Mouse (Mus musculus): ENCODE results near the gene Arhgap4. TPM values are rescaled to one million over a fixed set of nuclear protein-coding genes. Genes with fewer than 3 reads are reported as not detected.

Gene Arhgap4
- polyA plus RNA-seq, 1 experiment from 2014 or later: 2.3 TPM

DNA sequence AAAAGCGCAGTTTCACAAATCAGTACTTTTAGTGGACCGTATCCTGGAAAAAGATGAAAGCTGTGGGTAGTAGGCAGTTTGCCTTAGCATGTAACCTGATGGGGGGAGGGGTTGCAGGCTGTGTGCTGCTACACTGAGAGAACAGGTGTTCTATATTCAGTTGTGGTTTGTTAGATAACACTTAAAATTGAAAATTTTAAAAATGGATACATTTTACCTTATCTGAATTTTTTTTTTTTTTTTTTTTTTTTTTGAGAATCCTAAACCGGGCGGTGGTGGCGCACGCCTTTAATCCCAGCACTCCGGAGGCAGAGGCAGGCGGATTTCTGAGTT is 846 bp upstream of the Arhgap4 start:
- peak; percentile 10 for DNase-seq (ENCODE audit: low spot score)
- Histone ChIP-seq H3K36me3 (ENCODE audit: control insufficient read depth, insufficient read depth, low read length) (peaks cover 15% of the 10 kb centered on the region; the same call in 1 of the 2 replicates), H3K4me3 (ENCODE audit: low read depth, low read length) (peak overlapping the region; percentile 59), H3K9me3 (ENCODE audit: control insufficient read depth, low read length) (no peaks in the 10 kb centered on the region), H3K27me3 (replicated peaks; ENCODE audit: control insufficient read depth, insufficient read depth, low read length) (no peaks in the 10 kb centered on the region), H3K9ac (ENCODE audit: low read depth, low read length) (peak overlapping the region; percentile 73), H3K4me1 (ENCODE audit: control insufficient read depth, insufficient read depth, low read length) (no peaks in the 10 kb centered on the region), H3K27ac (replicated peaks; ENCODE audit: low read depth, low read length) (no peak overlapping the region), H3K4me2 (ENCODE audit: low read depth, low read length) (peak overlapping the region; percentile 68)
- 76% methylated on average over 8 of the region's 8 CpGs for WGBS
- ATAC-seq (ENCODE audit: low read depth): no peak

DNA sequence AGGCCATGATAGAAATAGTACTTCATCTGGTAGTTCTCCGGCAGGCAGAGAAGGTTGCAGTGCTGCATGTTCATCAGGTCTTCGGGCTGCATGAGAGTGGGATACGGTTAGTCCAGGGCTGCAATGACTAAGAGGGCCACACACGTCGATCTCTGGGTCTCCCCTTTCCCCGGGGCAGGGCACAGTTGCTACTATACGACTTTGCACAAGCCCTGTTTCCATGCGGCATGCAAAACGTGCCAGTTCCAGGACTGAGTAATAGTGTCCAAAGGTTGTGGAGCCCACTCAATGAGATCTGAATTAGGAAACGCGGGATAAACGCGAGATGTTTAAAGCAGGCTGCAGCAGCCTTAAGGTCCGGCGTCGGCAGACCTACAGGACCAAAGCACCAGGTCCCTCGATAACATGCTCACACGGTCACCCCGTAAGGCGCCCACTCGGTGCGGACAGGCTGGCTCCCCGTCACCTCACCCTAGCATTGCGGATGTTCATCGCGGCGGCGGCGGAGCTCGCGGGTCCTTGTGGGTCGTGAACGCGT is 316 bp downstream of the Arhgap4 start:
- Histone ChIP-seq H3K27me3 (replicated peaks; ENCODE audit: control insufficient read depth, insufficient read depth, low read length) (no peaks in the 10 kb centered on the region), H3K36me3 (ENCODE audit: control insufficient read depth, insufficient read depth, low read length) (peaks cover 15% of the 10 kb centered on the region; the same call in 1 of the 2 replicates), H3K27ac (replicated peaks; ENCODE audit: low read depth, low read length) (peak overlapping the region; percentile 65), H3K9ac (ENCODE audit: low read depth, low read length) (peak overlapping the region; percentile 73), H3K4me1 (ENCODE audit: control insufficient read depth, insufficient read depth, low read length) (no peaks in the 10 kb centered on the region), H3K9me3 (ENCODE audit: control insufficient read depth, low read length) (no peaks in the 10 kb centered on the region), H3K4me2 (ENCODE audit: low read depth, low read length) (peak overlapping the region; percentile 68), H3K4me3 (ENCODE audit: low read depth, low read length) (peak overlapping the region; percentile 59)
- DNase-seq (ENCODE audit: low spot score) (no peak), ATAC-seq (ENCODE audit: low read depth) (peak; percentile 20; the same call in 1 of the 2 replicates)
- WGBS: 18% methylated on average over 29 of the region's 34 CpGs

DNA sequence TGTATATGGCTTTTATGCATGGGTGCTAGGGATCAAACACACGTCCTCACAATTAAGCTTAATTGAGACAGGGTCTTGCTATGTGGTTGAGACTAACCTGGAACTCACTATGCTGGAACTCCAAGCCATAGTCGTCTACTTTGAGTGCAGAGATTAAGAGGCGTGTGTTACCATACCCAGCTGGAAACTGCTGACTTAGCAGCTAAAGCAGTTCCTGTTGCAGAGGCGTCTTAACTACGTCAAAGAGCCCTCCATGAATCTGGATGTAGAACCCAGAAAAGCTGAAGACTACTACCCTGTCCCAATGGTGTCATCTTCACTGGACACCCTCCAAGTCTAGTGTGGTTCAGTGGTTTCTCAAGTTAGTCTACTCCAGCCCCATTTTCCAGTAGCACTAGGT is 3.0 kb downstream of the Arhgap4 start:
- ATAC-seq (ENCODE audit: low read depth) (no peak), DNase-seq (ENCODE audit: low spot score) (no peak)
- Histone ChIP-seq H3K27ac (replicated peaks; ENCODE audit: low read depth, low read length) (no peak overlapping the region), H3K9ac (ENCODE audit: low read depth, low read length) (no peak overlapping the region), H3K4me3 (ENCODE audit: low read depth, low read length) (no peak overlapping the region), H3K4me1 (ENCODE audit: control insufficient read depth, insufficient read depth, low read length) (no peaks in the 10 kb centered on the region), H3K36me3 (ENCODE audit: control insufficient read depth, insufficient read depth, low read length) (peaks cover 15% of the 10 kb centered on the region; the same call in 1 of the 2 replicates), H3K27me3 (replicated peaks; ENCODE audit: control insufficient read depth, insufficient read depth, low read length) (no peaks in the 10 kb centered on the region), H3K4me2 (ENCODE audit: low read depth, low read length) (no peak overlapping the region), H3K9me3 (ENCODE audit: control insufficient read depth, low read length) (no peaks in the 10 kb centered on the region)
- 90% methylated on average over 5 of the region's 5 CpGs for WGBS

DNA sequence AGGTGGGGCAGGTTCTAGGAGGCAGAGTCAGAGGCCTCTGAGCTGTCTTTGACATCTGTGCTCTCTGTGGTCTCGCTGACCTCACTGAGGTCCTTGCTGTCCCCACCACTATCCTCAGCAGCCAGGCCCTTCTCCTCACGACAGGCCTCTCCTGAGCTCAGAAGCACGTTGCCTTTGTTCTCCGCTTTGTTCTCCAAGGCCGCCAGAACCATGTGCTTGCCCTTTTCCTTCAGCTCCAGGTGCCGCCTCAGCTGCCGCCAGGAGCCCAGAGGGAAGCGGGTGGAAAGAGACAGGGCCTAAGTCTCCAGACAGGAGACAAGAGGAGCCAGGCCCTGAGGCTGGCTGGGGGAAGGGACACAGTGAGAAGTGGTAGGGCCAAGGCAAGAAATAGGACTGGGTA is 4.7 kb downstream of the Arhgap4 start:
- DNase-seq (ENCODE audit: low spot score) (no peak), ATAC-seq (ENCODE audit: low read depth) (no peak)
- WGBS: 86% methylated on average over 8 of the region's 8 CpGs
- no peaks in the 10 kb centered on the region for H3K27me3 ChIP-seq (replicated peaks; ENCODE audit: control insufficient read depth, insufficient read depth, low read length)
- H3K9me3 ChIP-seq (ENCODE audit: control insufficient read depth, low read length): no peaks in the 10 kb centered on the region
- H3K4me1 ChIP-seq (ENCODE audit: control insufficient read depth, insufficient read depth, low read length): no peaks in the 10 kb centered on the region
- H3K4me2 ChIP-seq (ENCODE audit: low read depth, low read length): no peak overlapping the region
- peaks cover 15% of the 10 kb centered on the region; the same call in 1 of the 2 replicates for H3K36me3 ChIP-seq (ENCODE audit: control insufficient read depth, insufficient read depth, low read length)
- no peak overlapping the region for H3K9ac ChIP-seq (ENCODE audit: low read depth, low read length)
- H3K4me3 ChIP-seq (ENCODE audit: low read depth, low read length): no peak overlapping the region
- H3K27ac ChIP-seq (replicated peaks; ENCODE audit: low read depth, low read length): no peak overlapping the region

DNA sequence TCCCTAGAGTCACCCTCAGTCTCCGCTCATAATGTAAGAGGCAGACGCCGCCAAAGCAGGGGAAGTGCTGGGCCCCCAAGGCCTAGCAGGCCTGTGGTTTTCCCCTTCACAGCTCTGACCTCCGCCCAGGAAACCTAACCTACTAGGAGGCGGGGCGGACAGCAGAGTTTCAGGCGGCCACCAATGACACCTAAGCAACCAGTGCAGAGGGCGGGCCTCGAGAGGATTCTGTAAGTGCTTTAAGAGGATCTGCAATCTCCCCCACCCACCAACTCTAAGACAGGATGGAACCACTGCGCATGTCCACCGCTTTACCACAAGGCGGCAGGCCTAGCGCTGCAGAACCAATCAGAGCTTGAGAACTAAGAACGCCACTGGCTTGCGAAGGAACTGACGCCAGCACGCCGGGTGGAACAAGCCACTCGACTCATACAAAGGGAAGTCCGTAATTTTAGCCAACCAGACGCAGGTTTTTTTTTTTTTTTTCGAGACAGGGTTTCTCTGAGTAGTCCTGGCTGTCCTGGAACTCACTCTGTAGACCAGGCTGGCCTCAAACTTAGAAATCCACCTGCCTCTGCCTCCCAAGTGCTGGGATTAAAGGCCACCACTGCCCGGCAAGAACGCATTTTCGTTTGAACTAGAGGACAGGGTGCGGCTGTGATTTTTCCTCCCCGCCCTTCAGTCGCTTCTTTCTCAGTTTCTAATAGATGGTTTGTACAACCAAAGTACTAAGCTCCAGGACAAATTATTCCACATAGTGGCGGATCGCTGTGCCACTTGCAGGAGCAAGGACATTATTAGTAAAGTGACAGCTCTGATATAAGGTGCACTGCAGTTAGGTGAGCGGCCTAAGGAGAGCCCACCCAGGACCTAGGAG is 6.6 kb downstream of the Arhgap4 start:
- 30% methylated on average over 25 of the region's 31 CpGs for WGBS
- Histone ChIP-seq H3K27ac (replicated peaks; ENCODE audit: low read depth, low read length) (peak overlapping the region; percentile 86), H3K4me1 (ENCODE audit: control insufficient read depth, insufficient read depth, low read length) (no peaks in the 10 kb centered on the region), H3K9me3 (ENCODE audit: control insufficient read depth, low read length) (no peaks in the 10 kb centered on the region), H3K4me2 (ENCODE audit: low read depth, low read length) (peak overlapping the region; percentile 47), H3K9ac (ENCODE audit: low read depth, low read length) (peak overlapping the region; percentile 45), H3K27me3 (replicated peaks; ENCODE audit: control insufficient read depth, insufficient read depth, low read length) (no peaks in the 10 kb centered on the region), H3K36me3 (ENCODE audit: control insufficient read depth, insufficient read depth, low read length) (peaks cover 15% of the 10 kb centered on the region; the same call in 1 of the 2 replicates), H3K4me3 (ENCODE audit: low read depth, low read length) (peak overlapping the region; percentile 20)
- peak; percentile 97 for ATAC-seq (ENCODE audit: low read depth)
- peak; percentile 98 for DNase-seq (ENCODE audit: low spot score)

DNA sequence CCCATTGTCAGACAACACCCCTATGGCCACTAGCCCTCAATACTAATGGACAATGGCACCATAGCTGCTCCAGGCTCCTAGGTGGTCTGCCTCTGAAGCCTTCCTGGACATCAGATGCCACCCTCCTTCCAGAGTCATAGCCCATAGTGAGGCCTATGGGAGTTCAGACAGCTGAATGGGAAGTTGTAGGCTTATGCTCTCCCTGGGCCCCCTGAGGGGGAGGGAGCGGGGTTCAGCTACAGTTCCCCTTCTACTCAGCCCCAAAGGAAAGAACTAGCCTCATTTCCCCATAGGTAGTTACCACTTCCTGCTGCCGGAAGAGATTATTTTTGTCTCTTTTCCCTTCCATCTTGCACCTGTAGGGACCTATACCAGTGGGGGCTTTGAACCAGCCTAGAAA is 10.1 kb downstream of the Arhgap4 start:
- Histone ChIP-seq H3K4me3 (ENCODE audit: low read depth, low read length) (no peak overlapping the region), H3K4me1 (ENCODE audit: control insufficient read depth, insufficient read depth, low read length) (no peaks in the 10 kb centered on the region), H3K27ac (replicated peaks; ENCODE audit: low read depth, low read length) (no peak overlapping the region), H3K36me3 (ENCODE audit: control insufficient read depth, insufficient read depth, low read length) (no peaks in the 10 kb centered on the region), H3K27me3 (replicated peaks; ENCODE audit: control insufficient read depth, insufficient read depth, low read length) (no peaks in the 10 kb centered on the region), H3K4me2 (ENCODE audit: low read depth, low read length) (peak overlapping the region; percentile 43; the same call in 1 of the 2 replicates), H3K9ac (ENCODE audit: low read depth, low read length) (no peak overlapping the region), H3K9me3 (ENCODE audit: control insufficient read depth, low read length) (no peaks in the 10 kb centered on the region)
- DNase-seq (ENCODE audit: low spot score): no peak
- 84% methylated on average over 2 of the region's 2 CpGs for WGBS
- no peak for ATAC-seq (ENCODE audit: low read depth)

DNA sequence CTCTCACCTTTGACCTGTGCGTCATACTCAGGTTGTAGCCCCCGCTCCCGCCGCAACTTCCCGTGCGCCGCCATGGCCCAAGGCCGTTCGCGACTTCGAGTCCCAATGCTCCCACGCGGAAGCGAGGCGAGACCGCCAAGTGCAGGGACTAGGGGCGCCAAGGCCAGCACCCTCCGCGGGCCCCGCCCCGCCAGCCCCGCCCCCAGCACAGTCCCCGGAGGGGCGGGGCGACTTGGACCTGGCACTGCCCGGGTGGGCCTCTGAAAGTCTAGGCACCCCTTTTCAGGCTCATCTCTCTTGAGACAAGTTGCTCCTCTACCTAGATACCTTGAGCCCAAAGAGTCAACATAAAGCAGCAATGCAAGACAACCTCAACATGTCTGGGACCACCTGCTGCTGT is 10.5 kb downstream of the Arhgap4 start:
- Histone ChIP-seq H3K9ac (ENCODE audit: low read depth, low read length) (no peak overlapping the region), H3K4me3 (ENCODE audit: low read depth, low read length) (peak overlapping the region; percentile 14; the same call in 1 of the 2 replicates), H3K36me3 (ENCODE audit: control insufficient read depth, insufficient read depth, low read length) (no peaks in the 10 kb centered on the region), H3K4me1 (ENCODE audit: control insufficient read depth, insufficient read depth, low read length) (no peaks in the 10 kb centered on the region), H3K27me3 (replicated peaks; ENCODE audit: control insufficient read depth, insufficient read depth, low read length) (no peaks in the 10 kb centered on the region), H3K4me2 (ENCODE audit: low read depth, low read length) (peak overlapping the region; percentile 43), H3K27ac (replicated peaks; ENCODE audit: low read depth, low read length) (no peak overlapping the region), H3K9me3 (ENCODE audit: control insufficient read depth, low read length) (no peaks in the 10 kb centered on the region)
- 39% methylated on average over 15 of the region's 26 CpGs for WGBS
- DNase-seq (ENCODE audit: low spot score): no peak
- no peak for ATAC-seq (ENCODE audit: low read depth)

DNA sequence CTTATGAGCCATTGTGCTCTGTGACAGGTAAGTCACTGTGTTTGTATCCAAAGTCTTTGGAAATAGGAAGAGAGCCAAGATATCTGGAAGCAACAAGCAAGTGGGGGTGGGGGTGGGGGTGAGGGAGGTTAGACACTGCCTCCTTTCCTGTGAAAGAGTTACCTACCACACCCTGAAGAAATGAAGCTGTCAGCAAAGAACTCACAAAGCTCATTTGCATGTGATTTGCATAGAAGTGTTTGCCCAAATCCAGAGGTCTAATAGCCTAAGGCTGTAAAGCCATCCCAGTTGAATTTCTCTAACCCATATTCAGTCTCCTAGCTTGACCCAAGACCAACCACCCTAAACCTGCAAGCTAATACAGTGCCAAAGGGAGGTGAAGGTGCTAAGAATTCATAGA is 11.2 kb downstream of the Arhgap4 start:
- no peak for DNase-seq (ENCODE audit: low spot score)
- H3K4me3 ChIP-seq (ENCODE audit: low read depth, low read length): no peak overlapping the region

More for the DNA sequence above, 11.2 kb downstream of the Arhgap4 start:
- Histone ChIP-seq H3K27me3 (replicated peaks; ENCODE audit: control insufficient read depth, insufficient read depth, low read length) (no peaks in the 10 kb centered on the region), H3K36me3 (ENCODE audit: control insufficient read depth, insufficient read depth, low read length) (no peaks in the 10 kb centered on the region), H3K9me3 (ENCODE audit: control insufficient read depth, low read length) (no peaks in the 10 kb centered on the region), H3K9ac (ENCODE audit: low read depth, low read length) (no peak overlapping the region), H3K27ac (replicated peaks; ENCODE audit: low read depth, low read length) (no peak overlapping the region), H3K4me1 (ENCODE audit: control insufficient read depth, insufficient read depth, low read length) (no peaks in the 10 kb centered on the region), H3K4me2 (ENCODE audit: low read depth, low read length) (peak overlapping the region; percentile 43)
- no peak for ATAC-seq (ENCODE audit: low read depth)
